Comparison of ENCODE assay signal across 10 mouse cellular contexts in genomic region chr4:102986917-102987316, GRCm38 (mm10). TPM values are rescaled to one million over a fixed set of nuclear protein-coding genes. Genes with fewer than 3 reads are reported as not detected.
DNase-seq lines count a peak whose midpoint lies in the region; ATAC-seq lines count a peak whose summit lies in the region.
"Had no signal": no experiment of that assay in that cellular context is flagged by ENCODE, and none has a peak within 500 bp of the region (broad histone marks: within the 10 kb centered on the region; RNA-seq: fewer than 3 reads in every experiment).

No protein-coding gene starts in this region.

- no peak overlapping the region for H3K4me2 ChIP-seq in midbrain, embryonic 16.5 days (ENCODE audit: low read length)
- H3K4me2 ChIP-seq: stomach, embryonic 15.5 days had no signal

- intact Hi-C loops in left cerebral cortex, postnatal 25 days (cut with DNase I) = loop anchor here (1.0 to 5.0 kb wide), 2 partner anchors 159 to 360 kb away; no protein-coding TSS in a partner anchor

- peak; percentile 38 for DNase-seq in urinary bladder, postnatal 25 days (ENCODE audit: low spot score)
- DNase-seq in urinary bladder, adult 2 months (ENCODE audit: low spot score) = no peak
- peak; percentile 84 for DNase-seq in brain, adult 2 months (ENCODE audit: low read depth, low spot score)
- peak; percentile 67 for DNase-seq in hindlimb bud, embryonic 11.5 days (ENCODE audit: extremely low spot score, low read depth, low spot score)
- DNase-seq in left cerebral cortex, postnatal 25 days (ENCODE audit: low spot score in 2 of 2) = peak; percentile 59 to 76
- DNase-seq in thymus, postnatal 0 days (ENCODE audit: low spot score) = peak; percentile 79

- H3K9ac ChIP-seq in midbrain, embryonic 16.5 days (ENCODE audit: low read depth, low read length) = no peak overlapping the region
- H3K9ac ChIP-seq: stomach, embryonic 15.5 days had no signal

- peak; percentile 67; the same call in 1 of the 2 replicates for ATAC-seq in erythroblast, adult 5-6 weeks (replicated peaks; ENCODE audit: low FRiP score, poor library complexity, severe bottlenecking)
- peak; percentile 78; the same call in 1 of the 2 replicates for ATAC-seq in midbrain, embryonic 16.5 days

- no peaks in the 10 kb centered on the region for H3K4me1 ChIP-seq in midbrain, embryonic 16.5 days (ENCODE audit: control insufficient read depth, insufficient read depth, low read length)
- H3K4me1 ChIP-seq: stomach, embryonic 15.5 days had no signal

- no peaks in the 10 kb centered on the region for H3K36me3 ChIP-seq in midbrain, embryonic 16.5 days (ENCODE audit: control insufficient read depth, insufficient read depth, low read length)
- H3K36me3 ChIP-seq: stomach, embryonic 15.5 days had no signal

- 0% methylated on average over 2 of the region's 2 CpGs for WGBS in midbrain, embryonic 16.5 days

- H3K27me3 ChIP-seq in midbrain, embryonic 16.5 days (ENCODE audit: control insufficient read depth, insufficient read depth, low read depth, low read length) = no peaks in the 10 kb centered on the region
- H3K27me3 ChIP-seq: stomach, embryonic 15.5 days had no signal

- H3K27ac ChIP-seq in midbrain, embryonic 16.5 days (ENCODE audit: low read length) = no peak overlapping the region
- H3K27ac ChIP-seq: stomach, embryonic 15.5 days had no signal

- no peak overlapping the region for H3K4me3 ChIP-seq in midbrain, embryonic 16.5 days (ENCODE audit: low read depth, low read length)
- H3K4me3 ChIP-seq: stomach, embryonic 15.5 days had no signal

- H3K9me3 ChIP-seq in midbrain, embryonic 16.5 days (replicated peaks; ENCODE audit: control insufficient read depth, low read length, poor library complexity, severe bottlenecking) = no peaks in the 10 kb centered on the region
- H3K9me3 ChIP-seq: stomach, embryonic 15.5 days had no signal

RNA-seq across cellular contexts. Expression of gene Tctex1d1, which starts 8.5 kb away (rescaled TPM):
- 0.21 and 0.32 TPM in 2 replicates for polyA plus RNA-seq in urinary bladder, adult 2 months (2012; rRNA removed)
- total RNA-seq in erythroblast, adult 5-6 weeks (2015; ENCODE audit: low replicate concordance) = not detected in 2 replicates
- total RNA-seq in erythroblast, adult 5-6 weeks (2017; ENCODE audit: low replicate concordance) = 1.1 TPM in 1 of 2 replicates, not detected in the other
- under 1 TPM; 0.18 to 0.41 TPM for total RNA-seq in left cerebral cortex, postnatal 25 days (2021)
- polyA plus RNA-seq in midbrain, embryonic 16.5 days (2015; fragmentation: Nextera tagmentation; extraction: Ambion mirVana) = 1.8 and 2.4 TPM in 2 replicates
- 52.0 and 62.1 TPM in 2 replicates for polyA plus RNA-seq in thymus, postnatal 0 days (2015; fragmentation: Nextera tagmentation; extraction: Ambion mirVana)

RNA-seq across cellular contexts. Expression of gene Insl5, which starts 39.7 kb away (rescaled TPM):
- polyA plus RNA-seq in urinary bladder, adult 2 months (2012; rRNA removed) = 0.12 TPM in 1 of 2 replicates, not detected in the other
- not detected in 2 replicates for total RNA-seq in erythroblast, adult 5-6 weeks (2015; ENCODE audit: low replicate concordance)
- not detected in 2 replicates for total RNA-seq in erythroblast, adult 5-6 weeks (2017; ENCODE audit: low replicate concordance)
- total RNA-seq in left cerebral cortex, postnatal 25 days (2021) = 1 to 10 TPM; 1.3 to 1.4 TPM
- 0.57 and 0.65 TPM in 2 replicates for polyA plus RNA-seq in midbrain, embryonic 16.5 days (2015; fragmentation: Nextera tagmentation; extraction: Ambion mirVana)
- 13.6 and 17.9 TPM in 2 replicates for polyA plus RNA-seq in thymus, postnatal 0 days (2015; fragmentation: Nextera tagmentation; extraction: Ambion mirVana)
- polyA plus RNA-seq: gonadal fat pad, adult 2 months; stomach, embryonic 15.5 days had no signal

Comparison
In these comparisons a context has a peak if more than half of its experiments do, and no peak if none do; other contexts are left out.
1. RNA of gene Tctex1d1, which starts 8.5 kb away (polyA plus RNA-seq): 52.0 to 62.1 TPM in thymus, postnatal 0 days; 1.8 to 2.4 TPM in midbrain, embryonic 16.5 days and 0.21 to 0.32 TPM in urinary bladder, adult 2 months; every median in the first group is over 10 times any median in the second.